Mouse (Mus musculus) bone marrow macrophage, adult 2 months (primary cell): Measurements from ENCODE around the gene Rps8. TPM values are rescaled to one million over a fixed set of nuclear protein-coding genes. Genes with fewer than 3 reads are reported as not detected.

Source experiments
- H3K27ac ChIP-seq: 2 replicates; pipeline ENCODE4 v1.5.1; 2012; ENCODE audit warnings: low read depth, low read length; ENCODE audit not compliant: insufficient read depth
- H3K4me1 ChIP-seq: 2 replicates; pipeline ENCODE4 v1.6.1; 2012; ENCODE audit warnings: low read length; ENCODE audit not compliant: control insufficient read depth, insufficient read depth
- H3K4me3 ChIP-seq: 2 replicates; pipeline ENCODE4 v1.5.1; 2012; ENCODE audit warnings: mild to moderate bottlenecking, low read length, moderate library complexity; ENCODE audit not compliant: insufficient read depth
- CTCF ChIP-seq: IDR thresholded peaks from 2 replicates; pipeline ENCODE4 v1.5.1; 2012; ENCODE audit warnings: low read depth, mild to moderate bottlenecking, low read length, moderate library complexity
- POLR2A ChIP-seq: IDR thresholded peaks from 2 replicates; pipeline ENCODE4 v1.6.1; 2012; ENCODE audit warnings: mild to moderate bottlenecking, low read depth, low read length, borderline replicate concordance
- polyA plus RNA-seq: library from polyadenylated mRNA; stranded (reverse); fragments of >200 nt; gene quantifications from 2 replicates; pipeline ENCODE4 v1.2.4, GENCODE M21; 2012; ENCODE audit not compliant: missing spikeins, insufficient read depth, insufficient read length

The Rps8 gene
- polyA plus RNA-seq, 1 experiment: 1,158 TPM

DNA sequence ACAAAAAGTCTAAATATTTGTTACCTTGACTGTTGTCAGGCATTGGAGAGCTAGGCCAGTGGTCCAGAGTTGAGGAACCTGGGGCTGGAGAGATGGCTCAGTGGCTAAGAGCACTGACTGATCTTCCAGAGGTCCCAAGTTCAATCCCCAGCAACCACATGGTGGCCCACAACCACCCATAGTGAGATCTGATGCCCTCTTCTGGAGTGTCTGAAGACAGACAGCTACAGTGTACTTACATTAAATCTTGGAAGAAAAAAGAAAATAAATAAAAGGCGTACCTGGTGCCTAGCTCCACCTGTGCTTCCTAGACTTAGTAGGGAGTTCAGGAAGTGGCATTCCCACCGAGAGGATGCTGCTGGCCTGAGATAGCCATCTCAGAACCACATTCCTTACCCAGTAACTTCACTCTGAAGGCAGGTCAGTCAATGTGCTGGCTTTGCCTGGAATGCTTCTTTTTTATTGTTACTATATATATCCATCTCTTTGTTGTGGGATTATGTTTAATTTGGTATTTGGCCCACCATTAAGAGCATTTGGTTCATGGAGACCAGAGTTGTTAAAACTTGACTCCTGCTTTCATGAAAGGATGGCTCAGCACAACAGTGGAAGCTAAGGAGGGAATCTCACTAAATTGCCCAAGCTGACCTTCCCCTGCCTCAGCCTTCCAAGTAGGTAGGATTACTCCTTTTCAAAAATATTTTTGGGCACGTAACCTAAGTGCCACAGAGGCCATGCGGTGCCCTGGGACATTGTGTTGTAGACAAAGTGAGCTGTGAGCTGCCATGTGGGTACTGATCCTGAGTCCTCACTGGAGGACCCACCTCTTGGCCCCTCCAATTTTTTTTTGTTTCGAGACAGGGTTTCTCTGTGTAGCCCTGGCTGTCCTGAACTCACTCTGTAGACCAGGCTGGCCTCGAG lies 6.5 kb downstream of the Rps8 start:
- H3K4me1 ChIP-seq: peaks cover 12% of the 10 kb centered on the region

GRCm38 (mm10) chr4:117148815-117149214 lies 7.2 kb downstream of the Rps8 start:
- H3K27ac ChIP-seq: no peak overlapping the region
- H3K4me3 ChIP-seq: no peak overlapping the region
- TF ChIP-seq CTCF: no peak
- TF ChIP-seq POLR2A: no peak
- H3K4me1 ChIP-seq: peaks cover 9% of the 10 kb centered on the region

More for the DNA sequence above, 6.5 kb downstream of the Rps8 start:
- no peak overlapping the region for H3K4me3 ChIP-seq
- no peak overlapping the region for H3K27ac ChIP-seq
- no peak for TF ChIP-seq POLR2A
- no peak for TF ChIP-seq CTCF

- Histone ChIP-seq H3K4me1 (peaks cover 4% of the 10 kb centered on the region), H3K4me3 (no peak overlapping the region), H3K27ac (no peak overlapping the region)
- TF ChIP-seq POLR2A: no peak
- TF ChIP-seq CTCF: no peak
These were observed 7.9 kb downstream of the Rps8 start for GRCm38 (mm10) chr4:117148047-117148713.

DNA sequence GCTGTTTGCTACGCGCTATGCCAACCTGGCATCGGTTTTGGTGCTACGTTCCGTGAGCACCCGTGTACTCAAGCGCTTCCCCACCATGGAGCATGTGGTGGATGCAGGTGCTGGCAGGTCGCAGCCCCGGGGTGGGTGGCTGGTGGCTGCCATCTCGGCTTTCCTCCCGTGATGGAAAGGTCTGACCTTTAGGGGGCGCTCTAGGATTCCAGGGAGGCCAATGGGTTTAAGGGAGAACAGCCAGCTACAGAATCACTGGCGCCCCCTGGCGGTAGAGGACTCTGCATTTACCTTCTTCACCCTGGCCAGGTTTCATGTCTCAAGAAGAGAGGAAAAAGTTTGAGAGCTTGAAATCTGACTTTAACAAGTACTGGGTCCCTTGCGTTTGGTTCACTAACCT lies 9.9 kb downstream of the Rps8 start:
- no peak overlapping the region for H3K27ac ChIP-seq
- no peaks in the 10 kb centered on the region for H3K4me1 ChIP-seq
- TF ChIP-seq CTCF: peak; percentile 97
- TF ChIP-seq POLR2A: no peak
- H3K4me3 ChIP-seq: no peak overlapping the region

GRCm38 (mm10) chr4:117145248-117145647 lies 10.8 kb downstream of the Rps8 start:
- no peak overlapping the region for H3K27ac ChIP-seq
- no peak overlapping the region for H3K4me3 ChIP-seq
- no peak for TF ChIP-seq POLR2A
- TF ChIP-seq CTCF: no peak
- H3K4me1 ChIP-seq: no peaks in the 10 kb centered on the region

DNA sequence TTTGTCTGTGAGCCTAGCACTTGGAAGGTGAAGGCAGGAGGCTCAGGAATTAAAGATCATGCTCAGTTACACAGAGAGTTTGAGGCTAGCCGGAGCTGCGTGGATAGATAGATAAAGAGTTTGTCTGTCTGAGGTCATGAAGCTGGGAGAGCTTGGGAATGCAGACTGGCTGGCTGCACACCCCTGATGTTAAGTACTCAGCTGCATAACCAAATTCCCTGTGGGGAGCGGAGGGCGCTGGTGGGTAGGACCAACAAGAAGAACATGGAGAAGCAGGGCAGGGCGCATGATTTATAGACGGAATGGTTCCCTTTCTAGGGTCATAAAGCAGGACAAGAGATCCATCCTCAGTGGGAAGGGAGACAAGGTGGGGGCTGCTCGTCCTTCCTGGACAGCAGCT lies 13.0 kb downstream of the Rps8 start:
- Histone ChIP-seq H3K4me1 (no peaks in the 10 kb centered on the region), H3K4me3 (no peak overlapping the region), H3K27ac (no peak overlapping the region)
- TF ChIP-seq POLR2A: no peak

DNA sequence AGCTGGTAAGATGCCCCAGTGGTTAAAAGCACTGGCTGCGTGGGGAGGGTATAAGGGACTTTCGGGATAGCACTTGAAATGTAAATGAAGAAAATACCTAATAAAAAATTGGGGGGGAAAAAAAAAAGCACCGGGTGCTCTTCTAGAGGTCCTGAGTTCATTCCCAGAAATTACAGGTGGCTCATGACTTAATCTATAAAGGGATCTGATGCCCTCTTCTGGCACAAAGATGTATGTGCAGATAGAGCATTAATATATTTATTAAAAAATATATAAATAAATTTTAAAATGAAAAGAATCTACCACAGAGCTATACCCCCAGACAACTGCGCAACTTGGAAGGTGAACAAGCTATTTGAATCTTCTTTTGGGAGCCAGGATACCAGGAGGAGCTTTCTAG lies 15.4 kb downstream of the Rps8 start:
- H3K27ac ChIP-seq: no peak overlapping the region
- TF ChIP-seq CTCF (no peak), POLR2A (no peak)
- H3K4me3 ChIP-seq: no peak overlapping the region
- H3K4me1 ChIP-seq: peaks cover 10% of the 10 kb centered on the region

GRCm38 (mm10) chr4:117139217-117139612 lies 16.8 kb downstream of the Rps8 start:
- TF ChIP-seq POLR2A: no peak
- TF ChIP-seq CTCF: peak; percentile 54; the same call in 1 of the 2 replicates
- Histone ChIP-seq H3K27ac (no peak overlapping the region), H3K4me3 (no peak overlapping the region), H3K4me1 (peaks cover 22% of the 10 kb centered on the region)

DNA sequence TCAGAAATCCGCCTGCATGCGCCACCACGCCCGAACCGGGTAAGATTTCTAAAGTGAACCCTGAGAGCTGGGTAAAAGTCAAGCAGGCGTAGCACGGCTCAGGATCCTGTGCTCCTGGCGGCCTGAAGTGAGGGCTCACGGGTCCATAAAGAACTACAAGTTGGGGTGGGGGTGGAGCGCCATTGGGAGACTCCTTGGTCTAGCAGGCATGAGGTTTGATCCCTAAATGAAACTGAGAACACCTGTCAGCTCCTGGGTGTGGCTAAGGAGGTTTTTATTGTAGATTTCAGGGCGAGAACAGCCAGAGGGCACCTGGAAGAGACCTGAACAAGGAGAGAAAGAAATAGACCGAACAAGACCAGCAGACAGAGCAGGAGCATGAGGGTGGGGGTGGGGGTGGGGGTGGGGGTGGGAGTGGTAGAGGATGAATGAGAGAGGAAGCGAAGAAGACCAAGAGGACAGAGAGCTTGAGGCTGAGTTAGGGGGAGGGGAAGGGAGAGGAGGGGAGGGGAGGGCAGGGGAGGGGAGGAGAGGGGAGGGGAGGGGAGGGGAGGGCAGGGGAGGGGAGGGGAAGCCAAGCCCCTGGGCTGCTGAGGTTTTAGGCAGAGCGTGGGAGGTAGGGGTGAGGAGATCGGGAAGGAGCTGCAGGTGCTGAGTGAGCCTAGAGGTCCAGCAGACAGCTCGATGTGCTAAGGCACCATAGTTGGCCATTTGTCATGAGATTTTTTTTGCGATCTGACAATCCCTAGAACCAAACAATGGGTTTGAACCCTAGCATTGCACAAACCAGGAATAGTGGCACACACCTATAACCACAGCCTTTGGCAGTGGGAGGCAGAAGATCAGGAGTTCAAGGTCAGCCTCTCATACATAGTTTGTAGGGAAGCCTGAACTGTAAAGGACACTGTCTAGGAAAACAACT lies 17.5 kb downstream of the Rps8 start:
- H3K4me1 ChIP-seq: peaks cover 24% of the 10 kb centered on the region
- H3K4me3 ChIP-seq: no peak overlapping the region
- TF ChIP-seq CTCF: no peak
- no peak overlapping the region for H3K27ac ChIP-seq
